Mouse (Mus musculus) CH12.LX (cell line): ENCODE data around the gene Npr1.

Experiments
- CTCF ChIP-seq, 2 experiments: IDR thresholded peaks in 1 of 2; conservative IDR thresholded peaks in 1 of 2; 2 replicates each; pipeline ENCODE4 v1.5.1; 2011 to 2012; ENCODE audit warnings: low read depth in 2 of 2, low read length in 2 of 2, improper control_type of control experiment in 1 of 2, inconsistent platforms in 1 of 2, mild to moderate bottlenecking in 1 of 2, moderate library complexity in 1 of 2
- EP300 ChIP-seq: IDR thresholded peaks from 2 replicates; pipeline ENCODE4 v1.6.1; 2011; ENCODE audit warnings: low read length, improper control_type of control experiment
- ZMIZ1 ChIP-seq: IDR thresholded peaks from 2 replicates; pipeline ENCODE4 v1.6.1; 2012; ENCODE audit warnings: low read depth, mild to moderate bottlenecking, inconsistent platforms, low read length, improper control_type of control experiment

DNA sequence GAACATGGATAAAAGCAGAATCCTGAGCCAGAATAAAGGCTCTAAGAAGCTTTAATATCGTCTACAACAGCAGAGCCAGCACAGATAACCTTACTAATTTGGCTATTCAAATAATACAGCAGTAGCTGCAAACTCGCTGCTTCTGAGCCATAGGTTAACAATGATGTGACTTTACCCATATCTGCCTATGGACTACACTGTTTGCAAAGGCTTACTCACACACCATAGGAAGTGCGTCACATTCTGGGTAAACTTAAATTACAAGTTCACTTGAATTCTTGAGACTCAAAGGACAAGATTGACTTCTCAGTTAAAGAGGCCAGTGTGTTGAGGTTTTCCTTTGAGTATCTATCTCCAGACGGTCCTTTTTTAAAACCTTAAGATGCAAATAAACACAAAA is 37.8 kb upstream of the Npr1 start:
- TF ChIP-seq CTCF (conservative IDR thresholded peaks at IDR 0.05 in 1 of 2, IDR thresholded peaks at IDR 0.05 in 1 of 2; ENCODE audit: low read depth in 2 of 2, low read length in 2 of 2) (no peak), ZMIZ1 (no peak), EP300 (no peak)
